Mouse (Mus musculus): ENCODE measurements around the gene Gm5431. TPM values are rescaled to one million over a fixed set of nuclear protein-coding genes. Genes with fewer than 3 reads are reported as not detected.

Gene Gm5431
- total RNA-seq, 1 experiment from 2014 or later: 6.7 TPM

DNA sequence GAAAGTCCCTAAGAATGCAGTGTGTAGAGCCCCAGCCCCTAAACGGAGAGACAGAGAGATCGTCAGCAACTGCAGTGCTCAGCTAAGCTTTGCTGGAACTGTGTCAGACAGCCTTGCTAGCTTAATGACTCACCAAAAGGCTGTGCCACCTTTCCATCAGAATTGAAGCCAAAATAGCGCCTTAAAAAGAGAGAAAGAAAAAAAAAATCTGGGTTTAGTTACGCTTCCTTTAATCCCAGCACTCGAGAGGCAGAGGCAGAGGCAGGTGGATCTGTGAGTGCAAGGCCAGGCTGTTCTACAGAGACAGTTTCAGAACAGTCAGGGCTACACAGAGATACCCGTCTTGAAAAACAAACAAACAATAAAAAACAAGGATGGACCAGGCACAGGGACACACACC, 57.7 kb downstream of the Gm5431 start:
- ATAC-seq (replicated peaks; ENCODE audit: insufficient number of reproducible peaks, low FRiP score, low TSS enrichment, poor library complexity, severe bottlenecking): no peak

DNA sequence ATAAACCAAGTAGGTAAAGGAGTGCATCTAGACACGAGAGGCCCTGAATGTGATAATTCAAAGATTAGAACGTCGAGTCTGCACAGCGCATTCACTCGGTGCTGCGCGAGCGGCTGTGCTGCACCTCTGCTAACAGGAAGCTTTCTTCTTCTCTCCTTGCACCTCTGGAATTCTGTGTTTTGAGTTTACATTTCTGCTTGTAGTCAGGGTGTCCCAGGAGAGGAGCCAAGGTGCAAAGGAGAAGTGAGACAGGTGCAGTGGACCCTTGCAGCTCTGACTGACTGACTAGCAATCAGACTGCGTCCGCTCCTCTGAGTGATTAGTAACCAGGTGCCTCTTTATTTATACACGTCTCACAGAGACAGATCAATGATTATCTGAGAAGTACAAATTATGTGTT, 58.8 kb downstream of the Gm5431 start:
- ATAC-seq (replicated peaks; ENCODE audit: insufficient number of reproducible peaks, low FRiP score, low TSS enrichment, poor library complexity, severe bottlenecking): no peak

DNA sequence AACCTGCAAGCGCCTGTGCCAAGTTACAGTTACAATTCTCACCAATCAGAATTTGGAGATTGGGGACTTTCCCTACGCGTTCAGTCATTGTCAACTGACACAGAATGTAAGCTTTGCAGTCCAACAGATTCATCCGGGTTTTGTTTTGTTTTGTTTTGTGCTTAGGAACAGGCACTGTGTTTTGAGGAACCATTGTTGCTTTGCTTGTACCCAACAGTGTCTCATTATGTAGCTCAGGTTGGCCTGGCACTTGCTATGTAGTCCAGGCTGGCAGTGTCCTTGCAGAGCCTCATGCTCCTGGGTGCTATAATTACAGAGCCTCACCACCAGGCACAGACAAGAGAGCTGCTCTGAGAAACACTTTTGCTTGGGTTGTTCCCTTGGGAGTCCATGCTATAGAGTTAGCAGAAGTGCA, 59.6 kb downstream of the Gm5431 start:
- ATAC-seq (replicated peaks; ENCODE audit: insufficient number of reproducible peaks, low FRiP score, low TSS enrichment, poor library complexity, severe bottlenecking): no peak

DNA sequence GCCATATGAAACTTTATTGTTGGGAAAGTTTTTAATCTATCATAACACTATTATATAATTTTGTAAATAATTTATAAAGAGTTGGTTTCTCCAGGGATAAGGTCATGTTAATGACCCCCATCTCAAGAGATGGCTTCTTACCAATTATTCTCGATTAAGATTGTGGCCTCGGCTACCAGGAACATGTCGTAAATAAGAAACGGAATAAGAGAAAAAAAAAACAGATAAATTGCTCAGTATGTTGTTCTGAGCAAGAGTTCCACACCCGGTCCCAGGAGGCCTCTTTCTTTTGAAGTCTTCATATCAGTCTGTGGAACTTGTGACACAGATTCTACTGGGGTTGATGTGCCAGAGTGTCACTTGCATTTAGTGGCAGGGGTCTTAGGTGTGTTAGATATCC, 60.8 kb downstream of the Gm5431 start:
- no peak for ATAC-seq (replicated peaks; ENCODE audit: insufficient number of reproducible peaks, low FRiP score, low TSS enrichment, poor library complexity, severe bottlenecking)

DNA sequence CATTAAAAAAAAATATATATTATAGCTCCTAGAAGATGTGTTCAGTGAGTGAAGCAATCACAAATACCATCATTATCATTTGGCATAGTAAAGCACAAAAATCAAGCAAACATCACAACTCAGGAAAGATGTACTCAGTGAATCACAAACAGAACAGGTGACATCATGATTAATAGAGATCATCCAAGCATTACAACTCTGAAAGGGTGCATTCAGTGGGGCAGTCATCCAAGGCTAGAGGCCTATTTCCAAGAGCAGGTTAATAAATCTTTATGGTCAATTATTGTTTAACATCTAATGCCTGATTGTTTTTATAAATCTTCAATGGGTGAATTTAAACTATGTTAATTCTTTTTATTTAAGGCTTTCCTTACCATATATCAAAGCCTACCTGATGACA, 61.2 kb downstream of the Gm5431 start:
- no peak for ATAC-seq (replicated peaks; ENCODE audit: insufficient number of reproducible peaks, low FRiP score, low TSS enrichment, poor library complexity, severe bottlenecking)

DNA sequence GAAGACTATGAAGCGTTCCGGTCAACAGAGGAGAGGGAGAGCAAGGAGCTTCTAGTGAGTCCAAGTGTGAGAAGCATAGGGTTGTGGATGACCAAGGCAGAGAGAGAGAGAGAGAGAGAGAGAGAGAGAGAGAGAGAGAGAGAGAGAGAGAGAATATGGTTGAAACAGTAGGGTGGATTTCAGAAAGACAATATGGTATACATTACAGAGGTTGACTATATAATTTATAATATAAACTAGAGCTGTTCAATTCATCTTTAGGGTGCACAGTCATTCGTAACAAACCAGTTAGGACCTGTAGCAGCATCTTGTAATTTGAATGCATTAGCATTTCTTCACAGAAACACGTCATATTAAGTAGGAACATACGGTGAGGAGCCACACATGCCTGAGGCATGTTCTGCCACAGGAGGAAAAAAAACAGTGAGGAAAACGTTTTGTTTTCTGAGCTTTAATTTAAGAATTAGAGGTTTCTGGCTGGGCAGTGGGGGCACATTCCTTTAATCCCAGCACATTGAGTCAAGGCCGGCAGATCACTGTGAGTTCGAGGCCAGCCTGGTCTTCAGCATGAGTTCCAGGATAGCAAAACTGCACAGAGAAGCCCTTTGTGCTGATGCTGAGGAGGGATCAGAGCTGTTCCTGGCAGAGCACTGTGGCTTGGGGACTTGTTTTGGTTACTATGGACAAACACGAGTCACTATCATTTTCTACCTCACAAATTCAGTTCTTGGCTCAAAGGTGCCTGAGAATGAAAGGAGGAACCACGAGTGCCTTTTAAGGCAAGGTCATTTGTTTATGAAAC, 62.9 kb downstream of the Gm5431 start:
- no peak for ATAC-seq (replicated peaks; ENCODE audit: insufficient number of reproducible peaks, low FRiP score, low TSS enrichment, poor library complexity, severe bottlenecking)

DNA sequence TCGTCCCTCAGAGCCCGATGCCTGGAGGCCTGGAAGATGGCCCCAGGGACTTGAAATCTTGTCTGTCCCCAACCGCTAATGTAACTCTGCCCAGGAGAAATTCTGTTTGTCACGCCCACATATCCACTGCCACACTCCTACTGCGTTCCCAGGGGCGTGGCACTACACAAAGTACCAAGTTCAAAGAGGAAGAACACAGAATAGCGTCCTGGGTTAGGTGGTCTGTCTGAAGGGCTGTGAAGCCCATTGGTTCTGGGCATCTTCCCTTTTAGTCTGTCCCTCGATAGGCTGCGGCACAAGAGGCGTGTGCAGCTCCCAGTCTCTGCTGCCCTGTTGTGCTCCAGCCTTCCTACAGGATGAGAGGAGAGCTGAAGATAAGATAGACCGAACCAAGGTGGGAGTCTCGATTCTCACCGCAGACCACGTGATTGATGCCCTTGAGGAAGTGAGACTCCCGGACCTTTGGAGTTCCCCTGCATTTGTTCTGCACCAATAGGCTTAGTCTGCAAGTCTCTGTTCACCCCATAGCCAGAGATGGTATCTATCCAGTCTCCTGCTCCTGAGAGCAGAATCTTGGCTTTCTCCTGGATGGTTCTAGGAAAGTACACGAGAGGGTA, 63.7 kb downstream of the Gm5431 start:
- peak; percentile 48 for ATAC-seq (replicated peaks; ENCODE audit: insufficient number of reproducible peaks, low FRiP score, low TSS enrichment, poor library complexity, severe bottlenecking)

Other genes starting within 250 kb of the Gm5431 start
- 995 to 1,435 TPM (median 1,367 TPM) in 3 replicates for gene Rack1, start 101.9 kb downstream of the Gm5431 start, total RNA-seq (2017)
- 52.9 to 85.7 TPM (median 59.4 TPM) in 3 replicates for gene Trim41, start 84.9 kb downstream of the Gm5431 start, total RNA-seq (2017)
- gene Trim7, start 76.1 kb downstream of the Gm5431 start, total RNA-seq (2017): 9.4 to 15.9 TPM (median 15.5 TPM) in 3 replicates
- 7.5 to 29.4 TPM (median 12.2 TPM) in 3 replicates for gene Gm12184, start 75.6 kb downstream of the Gm5431 start, total RNA-seq (2017)
- gene Irgm1, start 30.5 kb downstream of the Gm5431 start, total RNA-seq (2017): 36.6 to 51.0 TPM (median 48.9 TPM) in 3 replicates
- gene Psme2b, start 44.0 kb upstream of the Gm5431 start, total RNA-seq (2017): 32.3 to 73.6 TPM (median 37.8 TPM) in 3 replicates
- gene Olfr56, start 76.7 kb upstream of the Gm5431 start, total RNA-seq (2017): 0.29 to 2.8 TPM (median 0.85 TPM) in 3 replicates
- gene 9930111J21Rik1, start 77.2 kb upstream of the Gm5431 start, total RNA-seq (2017): 33.5 to 71.5 TPM (median 41.1 TPM) in 3 replicates
- 0.10 to 1.4 TPM in 2 of 3 replicates, not detected in the other for gene Gm12185, start 90.0 kb upstream of the Gm5431 start, total RNA-seq (2017)
- 1.3 to 3.0 TPM (median 1.7 TPM) in 3 replicates for gene Tgtp1, start 92.0 kb upstream of the Gm5431 start, total RNA-seq (2017)
- gene 9930111J21Rik2, start 149.0 kb upstream of the Gm5431 start, total RNA-seq (2017): 84.2 to 227 TPM (median 114 TPM) in 3 replicates
- 15.9 to 85.7 TPM (median 25.2 TPM) in 3 replicates for gene Tgtp2, start 162.0 kb upstream of the Gm5431 start, total RNA-seq (2017)
- 23.6 to 98.9 TPM (median 35.3 TPM) in 3 replicates for gene Ifi47, start 174.4 kb upstream of the Gm5431 start, total RNA-seq (2017)
- gene Olfr1396, start 212.7 kb upstream of the Gm5431 start, total RNA-seq (2017): not detected in 3 replicates
- gene Olfr1395, start 240.1 kb upstream of the Gm5431 start, total RNA-seq (2017): not detected in 3 replicates